Mouse (Mus musculus) liver (tissue): Measurements from ENCODE around the gene Gpx1.

Experiments
- DNase-seq: peaks from one replicate; pipeline ENCODE4 v3.0.0-alpha.2; 2020; ENCODE audit warnings: mixed read lengths

The Gpx1 gene

DNA sequence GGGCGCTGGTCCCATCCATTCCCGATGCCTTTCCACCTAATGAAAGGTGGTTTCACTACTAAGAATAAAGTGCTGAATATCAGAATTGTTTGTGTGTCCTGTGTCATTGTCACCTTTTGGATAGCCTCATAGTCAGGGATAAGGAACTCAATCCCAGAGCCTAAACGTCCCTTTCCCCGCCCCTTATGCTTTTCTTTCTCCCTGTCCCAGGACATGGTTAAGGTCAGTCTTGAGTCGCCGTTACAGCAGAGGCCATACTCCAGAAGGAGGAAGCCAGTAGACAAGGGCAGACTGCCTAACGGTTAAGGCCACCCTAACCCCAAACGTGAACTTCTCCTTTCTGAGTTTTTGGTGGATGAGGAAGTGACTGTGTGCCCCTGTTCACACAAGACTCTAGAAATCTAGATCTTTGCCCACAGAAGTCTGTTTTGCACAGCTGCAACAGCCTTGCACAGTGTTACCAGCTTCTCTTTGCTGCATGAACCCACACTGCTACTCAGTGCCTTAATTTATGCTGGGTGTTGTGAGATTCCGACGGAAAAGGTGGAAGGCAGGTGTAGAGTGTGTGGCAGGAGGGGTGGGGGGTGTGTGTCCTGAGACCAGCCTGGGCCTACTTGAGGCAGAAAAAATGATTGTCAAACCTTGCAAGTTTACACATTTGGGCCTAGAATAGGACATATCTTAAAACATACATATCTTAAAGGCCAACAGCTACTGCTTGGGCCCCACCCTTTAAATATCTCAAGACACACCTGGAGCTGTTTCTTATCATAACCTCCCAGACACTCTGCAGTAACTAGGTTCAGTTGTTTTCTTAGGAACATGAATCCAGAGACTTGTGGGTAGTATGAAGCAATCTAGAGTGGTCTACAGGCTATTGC lies 1.8 kb downstream of the Gpx1 start:
- peak; percentile 69 for DNase-seq

DNA sequence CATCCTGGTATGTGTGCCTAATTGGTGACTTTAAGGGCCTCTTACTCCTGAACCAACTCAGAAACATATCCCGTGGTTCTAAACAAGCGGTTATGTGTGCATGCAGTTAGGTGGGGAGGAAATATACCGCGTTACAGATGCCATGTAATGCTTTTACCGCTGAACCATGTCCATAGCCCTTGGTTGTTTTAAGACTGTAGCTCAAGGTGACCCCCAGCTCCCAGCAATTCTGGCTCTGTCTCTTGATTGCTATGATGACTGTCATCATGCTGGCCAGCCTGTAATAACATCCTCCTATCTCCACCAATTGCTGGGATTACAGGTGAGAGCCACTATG lies 2.4 kb downstream of the Gpx1 start:
- DNase-seq, result peak; percentile 11

DNA sequence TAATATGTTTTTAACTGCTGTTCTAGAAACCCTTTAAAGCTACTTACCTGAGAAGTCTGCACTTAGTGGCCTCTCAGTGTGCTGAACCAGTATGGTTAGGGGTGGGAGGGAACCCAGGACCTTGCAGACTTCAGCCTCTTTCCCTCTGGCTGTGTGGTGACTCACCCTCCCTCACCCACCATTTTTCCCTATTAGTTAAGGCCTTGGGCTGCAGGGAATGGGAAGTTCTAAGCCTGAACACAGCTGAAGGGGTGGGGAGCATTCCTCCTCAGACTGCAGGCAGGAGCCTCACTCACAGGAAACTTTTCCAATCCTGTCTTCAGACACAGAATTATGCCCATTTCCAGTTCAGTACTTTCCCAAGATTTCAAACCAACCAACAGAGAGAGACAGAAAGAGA lies 3.1 kb downstream of the Gpx1 start:
- peak; percentile 47 for DNase-seq

- DNase-seq, result peak; percentile 52
Observed at GRCm38 (mm10) chr9:108342301-108342831, 3.7 kb downstream of the Gpx1 start.

GRCm38 (mm10) chr9:108343331-108343730 lies 4.6 kb downstream of the Gpx1 start:
- peak; percentile 42 for DNase-seq

DNA sequence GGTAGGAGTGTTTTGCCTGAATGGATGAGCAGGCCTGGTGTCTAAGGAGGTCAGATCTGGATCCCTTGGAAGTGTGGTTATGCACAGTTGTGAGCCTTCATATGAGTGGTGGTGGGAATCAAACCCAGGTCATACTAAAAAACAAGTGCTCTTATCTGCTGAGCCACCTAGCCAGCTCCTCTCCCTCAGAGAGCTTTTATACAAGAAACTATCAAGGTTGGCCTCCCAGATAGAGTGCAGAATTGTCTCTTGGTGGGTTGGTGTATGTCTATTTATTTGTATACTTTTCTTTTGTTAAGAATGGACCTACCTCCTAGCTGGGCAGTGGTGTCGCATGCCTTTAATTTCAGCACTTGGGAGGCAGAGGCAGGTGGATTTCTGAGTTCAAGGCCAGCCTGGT lies 5.1 kb downstream of the Gpx1 start:
- DNase-seq, result peak; percentile 50

GRCm38 (mm10) chr9:108344471-108344870 lies 5.8 kb downstream of the Gpx1 start:
- no peak for DNase-seq

GRCm38 (mm10) chr9:108347024-108347423 lies 8.3 kb downstream of the Gpx1 start:
- no peak for DNase-seq

GRCm38 (mm10) chr9:108347540-108348289 lies 9.0 kb downstream of the Gpx1 start, which contains the start of gene Usp4:
Usp4 (plus strand) TSS chr9:108347853.
- DNase-seq, result peak; percentile 96

DNA sequence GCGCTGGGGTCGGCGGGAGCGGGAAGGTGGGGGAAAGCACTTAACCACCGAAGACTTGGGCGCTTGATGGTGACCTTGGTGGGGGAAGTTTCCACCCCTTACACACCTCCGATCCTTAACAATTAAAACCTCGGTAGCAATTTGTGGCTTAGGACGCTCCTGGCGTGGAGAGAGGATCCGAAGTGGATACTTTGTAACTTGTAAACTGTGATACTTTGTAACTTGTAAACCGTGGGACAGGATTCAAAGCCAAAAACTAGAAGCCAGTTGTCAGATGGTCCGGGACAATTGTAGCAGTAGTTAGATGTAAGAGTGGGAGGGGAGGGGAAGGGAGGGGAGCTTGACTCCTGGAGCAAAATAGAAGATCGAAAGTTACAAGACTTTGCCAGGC lies 9.6 kb downstream of the Gpx1 start:
- no peak for DNase-seq

GRCm38 (mm10) chr9:108349727-108350126 lies 11.0 kb downstream of the Gpx1 start:
- DNase-seq, result peak; percentile 44

GRCm38 (mm10) chr9:108378234-108378633 lies 39.5 kb downstream of the Gpx1 start:
- no peak for DNase-seq

DNA sequence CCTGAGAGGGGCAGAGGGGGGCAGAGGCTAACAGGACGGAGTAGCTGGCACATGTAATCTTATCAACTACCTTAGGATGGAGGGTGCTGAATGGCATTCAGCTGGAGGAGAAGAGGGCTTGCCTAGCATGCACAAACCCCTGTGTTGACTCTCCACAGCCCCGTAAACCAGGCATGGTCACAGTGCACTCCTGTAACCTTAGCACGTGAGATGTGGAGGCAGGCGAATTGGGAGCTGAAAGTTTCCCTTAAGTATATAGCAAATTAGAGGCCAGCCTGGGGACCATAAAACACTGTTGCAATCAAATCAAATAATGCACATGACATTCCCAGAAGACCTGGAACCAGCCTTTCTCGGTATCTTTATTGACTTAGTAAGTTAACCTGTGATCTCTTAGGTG lies 40.0 kb downstream of the Gpx1 start:
- no peak for DNase-seq

DNA sequence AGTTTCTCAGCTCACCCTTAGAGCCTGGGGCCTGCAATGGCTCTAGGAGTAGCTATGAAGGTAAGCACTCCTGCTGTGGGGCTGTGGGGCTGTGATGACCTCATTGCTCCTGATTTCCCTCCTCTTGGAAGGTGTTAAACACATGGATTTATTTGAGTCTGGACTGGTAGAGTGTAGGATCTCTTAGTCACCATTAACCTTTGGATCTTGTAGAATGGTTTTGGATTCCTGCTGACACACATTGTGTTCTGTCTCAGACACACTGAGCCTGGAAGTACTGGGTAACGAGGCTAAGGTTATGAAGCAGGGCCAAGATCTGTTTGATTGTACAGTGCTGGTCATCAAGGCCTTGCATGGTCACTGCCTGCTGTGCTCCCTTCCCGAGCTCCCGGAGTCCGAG lies 40.6 kb downstream of the Gpx1 start:
- DNase-seq, result no peak

DNA sequence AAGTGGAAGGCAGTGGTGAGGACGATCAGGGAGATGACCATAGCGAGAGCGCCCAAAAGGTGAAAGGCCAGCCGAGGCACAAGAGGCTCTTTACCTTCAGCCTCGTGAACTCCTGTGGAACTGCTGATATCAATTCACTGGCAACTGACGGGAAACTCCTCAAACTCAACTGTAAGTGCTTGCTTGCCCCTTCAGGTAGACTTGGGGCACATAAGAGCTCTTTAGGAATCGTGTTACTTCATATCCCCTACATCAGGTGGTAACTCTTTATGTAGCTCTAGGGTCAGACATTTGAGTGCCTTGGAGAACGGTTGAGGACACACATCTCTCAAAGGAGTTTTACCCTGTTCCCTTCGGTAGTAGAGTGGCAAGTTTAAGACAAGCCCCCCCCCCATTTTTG lies 42.7 kb downstream of the Gpx1 start:
- DNase-seq, result no peak

- no peak for DNase-seq
Observed at GRCm38 (mm10) chr9:108385006-108385405, 46.3 kb downstream of the Gpx1 start.

DNA sequence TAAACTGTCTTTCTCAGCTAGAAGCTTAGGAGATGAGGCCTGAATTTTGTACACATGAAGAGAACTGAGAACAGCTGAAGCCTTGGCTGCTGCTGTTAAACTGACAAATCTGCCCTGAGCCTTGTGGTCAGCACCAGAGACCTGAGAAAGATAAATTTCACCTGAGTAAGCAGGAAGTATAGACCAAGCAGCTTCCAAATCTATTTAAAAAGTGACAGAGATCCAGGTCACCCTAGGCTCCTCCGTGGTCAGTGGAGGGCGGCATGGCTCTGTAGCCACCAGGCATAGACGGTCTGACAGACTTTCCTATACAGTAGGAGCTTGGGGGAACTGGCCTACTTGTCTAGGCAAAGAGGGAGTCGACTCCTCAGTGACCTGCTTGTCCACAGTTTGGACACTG lies 48.1 kb downstream of the Gpx1 start:
- no peak for DNase-seq

DNA sequence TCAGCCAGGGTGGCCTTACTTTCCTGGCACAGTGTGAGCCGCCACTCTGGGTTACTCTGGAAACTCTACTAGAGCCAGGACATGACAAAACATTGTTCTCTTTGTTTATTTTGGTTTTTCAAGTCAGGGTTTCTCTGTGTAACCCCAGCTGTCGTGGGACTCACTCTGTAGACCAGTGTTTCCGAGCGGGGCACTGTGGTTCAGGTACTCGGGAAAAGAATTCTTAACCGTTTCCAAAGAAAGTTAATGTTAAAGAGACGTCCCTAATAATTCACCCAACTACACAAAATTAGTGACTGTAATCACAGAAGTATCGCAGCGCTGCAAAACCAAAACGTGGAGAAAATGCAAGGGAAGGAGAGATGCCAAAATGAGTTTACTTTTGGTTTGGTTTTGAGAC lies 49.9 kb downstream of the Gpx1 start:
- DNase-seq, result no peak

GRCm38 (mm10) chr9:108389220-108389619 lies 50.5 kb downstream of the Gpx1 start:
- DNase-seq, result no peak
